Mouse (Mus musculus): ENCODE measurements around the gene Nuak1.

The Nuak1 gene

GRCm38 (mm10) chr10:84381276-84381798, 59.1 kb downstream of the Nuak1 start:
- DNase-seq (ENCODE audit: low spot score) = no peak

- no peak for DNase-seq (ENCODE audit: low spot score)
These were observed 61.0 kb downstream of the Nuak1 start for GRCm38 (mm10) chr10:84379366-84379765.

- DNase-seq (ENCODE audit: low spot score) = no peak
These were observed 62.4 kb downstream of the Nuak1 start for GRCm38 (mm10) chr10:84377956-84378355.

GRCm38 (mm10) chr10:84376346-84376745, 64.1 kb downstream of the Nuak1 start:
- no peak for DNase-seq (ENCODE audit: low spot score)

- no peak for DNase-seq (ENCODE audit: low spot score)
These were observed 65.4 kb downstream of the Nuak1 start for GRCm38 (mm10) chr10:84374996-84375395.

GRCm38 (mm10) chr10:84373476-84373875, 66.9 kb downstream of the Nuak1 start:
- no peak for DNase-seq (ENCODE audit: low spot score)

- DNase-seq (ENCODE audit: low spot score) = no peak
These were observed 68.0 kb downstream of the Nuak1 start for GRCm38 (mm10) chr10:84372161-84373095.

GRCm38 (mm10) chr10:84371681-84372160, 68.7 kb downstream of the Nuak1 start:
- no peak for DNase-seq (ENCODE audit: low spot score)

- no peak for DNase-seq (ENCODE audit: low spot score)
These were observed 69.2 kb downstream of the Nuak1 start for GRCm38 (mm10) chr10:84371230-84371629.

- DNase-seq (ENCODE audit: low spot score) = no peak
These were observed 70.6 kb downstream of the Nuak1 start for GRCm38 (mm10) chr10:84369646-84370314.

GRCm38 (mm10) chr10:84368185-84368584, 72.2 kb downstream of the Nuak1 start:
- DNase-seq (ENCODE audit: low spot score) = no peak

GRCm38 (mm10) chr10:84365166-84365865, 75.1 kb downstream of the Nuak1 start:
- no peak for DNase-seq (ENCODE audit: low spot score)

- DNase-seq (ENCODE audit: low spot score) = no peak
These were observed 76.6 kb downstream of the Nuak1 start for GRCm38 (mm10) chr10:84363833-84364232.

- no peak for DNase-seq (ENCODE audit: low spot score)
These were observed 79.4 kb downstream of the Nuak1 start for GRCm38 (mm10) chr10:84360953-84361352.

GRCm38 (mm10) chr10:84360391-84360790, 80.0 kb downstream of the Nuak1 start:
- no peak for DNase-seq (ENCODE audit: low spot score)

GRCm38 (mm10) chr10:84358738-84359120, 81.7 kb downstream of the Nuak1 start:
- no peak for DNase-seq (ENCODE audit: low spot score)

GRCm38 (mm10) chr10:84357997-84358737, 82.2 kb downstream of the Nuak1 start:
- DNase-seq (ENCODE audit: low spot score) = no peak

- no peak for DNase-seq (ENCODE audit: low spot score)
These were observed 82.8 kb downstream of the Nuak1 start for GRCm38 (mm10) chr10:84357593-84357992.

GRCm38 (mm10) chr10:84354323-84354722, 86.1 kb downstream of the Nuak1 start:
- DNase-seq (ENCODE audit: low spot score) = no peak

GRCm38 (mm10) chr10:84345730-84346129, 94.7 kb downstream of the Nuak1 start:
- no peak for DNase-seq (ENCODE audit: low spot score)

- DNase-seq (ENCODE audit: low spot score) = no peak
These were observed 96.9 kb downstream of the Nuak1 start for GRCm38 (mm10) chr10:84343536-84343935.

Data from ovary, postnatal 14 days (tissue).